Mouse (Mus musculus) small intestine, adult 2 months (tissue): Measurements from ENCODE around the gene Rhbdl3. TPM values are rescaled to one million over a fixed set of nuclear protein-coding genes. Genes with fewer than 3 reads are reported as not detected.

ENCODE experiments used
- H3K27ac ChIP-seq: fragments of 200-500 bp; 2 replicates; pipeline ENCODE4 v1.5.1; 2012; ENCODE audit warnings: low read depth, low read length, control low read depth, inconsistent platforms; ENCODE audit not compliant: insufficient read depth
- H3K27me3 ChIP-seq: fragments of 200-500 bp; 2 replicates; pipeline ENCODE4 v1.6.1; 2012; ENCODE audit warnings: mild to moderate bottlenecking, moderate library complexity, low read length, inconsistent platforms; ENCODE audit not compliant: control insufficient read depth, insufficient read depth
- H3K36me3 ChIP-seq: fragments of 200-500 bp; 2 replicates; pipeline ENCODE4 v1.6.1; 2012; ENCODE audit warnings: mild to moderate bottlenecking, low read length, control low read depth, inconsistent platforms; ENCODE audit not compliant: control insufficient read depth, insufficient read depth
- H3K4me1 ChIP-seq: fragments of 200-500 bp; 2 replicates; pipeline ENCODE4 v1.6.1; 2012; ENCODE audit warnings: low read length, inconsistent platforms, mixed read lengths; ENCODE audit not compliant: control insufficient read depth, insufficient read depth, insufficient read length
- H3K4me3 ChIP-seq: fragments of 200-500 bp; 2 replicates; pipeline ENCODE4 v1.5.1; 2012; ENCODE audit warnings: low read depth, mild to moderate bottlenecking, control low read depth, inconsistent platforms, low read length, moderate library complexity
- CTCF ChIP-seq: fragments of 200-500 bp; IDR thresholded peaks from 2 replicates; pipeline ENCODE4 v1.5.1; 2012; ENCODE audit warnings: low read depth, mild to moderate bottlenecking, control low read depth, inconsistent platforms, low read length, moderate library complexity, mixed read lengths; ENCODE audit not compliant: insufficient replicate concordance, insufficient read length; ENCODE audit errors: extremely low read depth
- POLR2A ChIP-seq: fragments of 200-500 bp; IDR thresholded peaks from 2 replicates; pipeline ENCODE4 v1.6.1; 2012; ENCODE audit warnings: low read depth, mild to moderate bottlenecking, control low read depth, inconsistent platforms, low read length, moderate library complexity
- WGBS: fragments of 180-500 bp; shearing (Covaris S2); methylation state at CpG from one replicate; pipeline ENCODE4 v1.1.7; 2018; 5-methylcytosine and 5-hydroxymethylcytosine counted together
- polyA plus RNA-seq: library from polyadenylated mRNA; depleted of rRNA; stranded (reverse); fragments of >200 nt; gene quantifications from 2 replicates; pipeline ENCODE4 v1.2.3, GENCODE M21; 2012

Rhbdl3 gene
- polyA plus RNA-seq, 1 experiment = 1.5 TPM

- Histone ChIP-seq H3K4me1 (no peaks in the 10 kb centered on the region), H3K4me3 (no peak overlapping the region), H3K27ac (no peak overlapping the region), H3K36me3 (no peaks in the 10 kb centered on the region), H3K27me3 (no peaks in the 10 kb centered on the region)
- WGBS = 55% methylated on average over 12 of the region's 12 CpGs
- TF ChIP-seq POLR2A (no peak), CTCF (no peak)
These were observed 32.1 kb downstream of the Rhbdl3 start for GRCm38 (mm10) chr11:80332709-80333400.

GRCm38 (mm10) chr11:80335609-80336350, 35.1 kb downstream of the Rhbdl3 start:
- no peak overlapping the region for H3K4me3 ChIP-seq
- H3K4me1 ChIP-seq = no peaks in the 10 kb centered on the region
- H3K27ac ChIP-seq = no peak overlapping the region
- WGBS = 5% methylated on average over 7 of the region's 7 CpGs
- no peaks in the 10 kb centered on the region for H3K36me3 ChIP-seq
- TF ChIP-seq CTCF = no peak
- no peak for TF ChIP-seq POLR2A
- H3K27me3 ChIP-seq = no peaks in the 10 kb centered on the region

- no peaks in the 10 kb centered on the region for H3K27me3 ChIP-seq
- H3K4me3 ChIP-seq = no peak overlapping the region
- H3K27ac ChIP-seq = no peak overlapping the region
- H3K4me1 ChIP-seq = no peaks in the 10 kb centered on the region
- 30% methylated on average over 6 of the region's 6 CpGs for WGBS
- no peak for TF ChIP-seq CTCF
- no peak for TF ChIP-seq POLR2A
- H3K36me3 ChIP-seq = no peaks in the 10 kb centered on the region
These were observed 35.6 kb downstream of the Rhbdl3 start for GRCm38 (mm10) chr11:80336351-80336730.

GRCm38 (mm10) chr11:80342482-80342881, 41.8 kb downstream of the Rhbdl3 start:
- no peaks in the 10 kb centered on the region for H3K4me1 ChIP-seq
- H3K27ac ChIP-seq = no peak overlapping the region
- WGBS = 36% methylated on average over 2 of the region's 2 CpGs
- no peaks in the 10 kb centered on the region for H3K36me3 ChIP-seq
- no peak for TF ChIP-seq POLR2A
- no peak for TF ChIP-seq CTCF
- no peaks in the 10 kb centered on the region for H3K27me3 ChIP-seq
- H3K4me3 ChIP-seq = no peak overlapping the region

- H3K4me1 ChIP-seq = no peaks in the 10 kb centered on the region
- peak; percentile 95 for TF ChIP-seq CTCF
- no peak for TF ChIP-seq POLR2A
- H3K36me3 ChIP-seq = no peaks in the 10 kb centered on the region
- H3K27ac ChIP-seq = no peak overlapping the region
- H3K27me3 ChIP-seq = no peaks in the 10 kb centered on the region
- no peak overlapping the region for H3K4me3 ChIP-seq
- WGBS = 61% methylated on average over 5 of the region's 5 CpGs
These were observed 51.2 kb downstream of the Rhbdl3 start for GRCm38 (mm10) chr11:80351832-80352430.

GRCm38 (mm10) chr11:80354832-80355231, 54.1 kb downstream of the Rhbdl3 start:
- no peak overlapping the region for H3K27ac ChIP-seq
- 44% methylated on average over 4 of the region's 4 CpGs for WGBS
- H3K36me3 ChIP-seq = no peaks in the 10 kb centered on the region
- H3K27me3 ChIP-seq = no peaks in the 10 kb centered on the region
- no peak for TF ChIP-seq CTCF
- TF ChIP-seq POLR2A = no peak
- no peak overlapping the region for H3K4me3 ChIP-seq
- H3K4me1 ChIP-seq = no peaks in the 10 kb centered on the region

GRCm38 (mm10) chr11:80368949-80369348, 68.2 kb downstream of the Rhbdl3 start:
- no peak overlapping the region for H3K27ac ChIP-seq
- WGBS = 94% methylated on average over 1 of the region's 1 CpGs
- no peak overlapping the region for H3K4me3 ChIP-seq
- H3K4me1 ChIP-seq = no peaks in the 10 kb centered on the region
- H3K27me3 ChIP-seq = no peaks in the 10 kb centered on the region
- no peak for TF ChIP-seq POLR2A
- no peak for TF ChIP-seq CTCF
- H3K36me3 ChIP-seq = peaks cover 27% of the 10 kb centered on the region
